Mouse (Mus musculus) adrenal gland, adult 10 weeks (tissue): ENCODE data around the gene Ovgp1. TPM values are rescaled to one million over a fixed set of nuclear protein-coding genes. Genes with fewer than 3 reads are reported as not detected.

Experiments used
- polyA plus RNA-seq: library from polyadenylated mRNA; stranded (reverse); fragments of 350-450 nt; fragmentation: Illumina TruSeq; extraction: RNeasy Lipid Tissue Mini Kit (QIAGEN cat#74804); gene quantifications from one replicate; pipeline ENCODE4 v1.2.3, GENCODE M21; 2014; ENCODE audit warnings: low read depth, low replicate concordance

The Ovgp1 gene
- polyA plus RNA-seq, result 2.6 TPM

GRCm38 (mm10) chr3:105973411-105973810 is at the start of gene Ovgp1:
Gene Ovgp1, plus strand, starts transcription at chr3:105973711.

GRCm38 (mm10) chr3:105932240-105933071 is 41.1 kb upstream of the Ovgp1 start, which contains the start of gene I830077J02Rik:
Gene I830077J02Rik, minus strand, starts transcription at chr3:105932664.

GRCm38 (mm10) chr3:105958974-105959580 is 14.4 kb upstream of the Ovgp1 start, which contains the start of gene Wdr77:
Gene Wdr77, plus strand, starts transcription at chr3:105959369.

GRCm38 (mm10) chr3:105959999-105960398 is 13.5 kb upstream of the Ovgp1 start, which contains the start of gene Atp5f1:
Gene Atp5f1, minus strand, starts transcription at chr3:105960099.

GRCm38 (mm10) chr3:106014546-106014945 is 41.0 kb downstream of the Ovgp1 start, which contains the start of gene Pifo:
Gene Pifo, minus strand, starts transcription at chr3:106014646.

GRCm38 (mm10) chr3:106032781-106033180 is 59.3 kb downstream of the Ovgp1 start, which contains the start of gene Chil5:
Gene Chil5, minus strand, starts transcription at chr3:106032814.

Other genes with a start within 250 kb of the Ovgp1 start
- gene Rap1a, start 172.4 kb upstream of the Ovgp1 start, polyA plus RNA-seq, result 821 TPM
- gene Adora3, start 102.9 kb upstream of the Ovgp1 start, polyA plus RNA-seq, result not detected
- gene Tmigd3, start 102.8 kb upstream of the Ovgp1 start, polyA plus RNA-seq, result not detected
- gene I830077J02Rik, start 41.0 kb upstream of the Ovgp1 start, polyA plus RNA-seq, result 1.7 TPM
- 68.3 TPM for gene Wdr77, start 14.3 kb upstream of the Ovgp1 start, polyA plus RNA-seq
- gene Atp5f1, start 13.6 kb upstream of the Ovgp1 start, polyA plus RNA-seq, result 1,327 TPM
- not detected for gene Pifo, start 40.9 kb downstream of the Ovgp1 start, polyA plus RNA-seq
- not detected for gene Chil5, start 59.1 kb downstream of the Ovgp1 start, polyA plus RNA-seq
- gene Chia1, start 139.5 kb downstream of the Ovgp1 start, polyA plus RNA-seq, result not detected
- 25.1 TPM for gene Chil3, start 193.9 kb downstream of the Ovgp1 start, polyA plus RNA-seq
- not detected for gene Chil4, start 245.8 kb downstream of the Ovgp1 start, polyA plus RNA-seq